9 mouse cellular contexts compared by ENCODE assay signal in genomic region chr3:95657711-95658110, GRCm38 (mm10). TPM values are rescaled to one million over a fixed set of nuclear protein-coding genes. Genes with fewer than 3 reads are reported as not detected.
A peak's percentile ranks its signal among the peaks of the same experiment; 100 is the strongest.
DNase-seq lines count a peak whose midpoint lies in the region; ATAC-seq and TF ChIP-seq lines count a peak whose summit lies in the region.
"Had no signal": no experiment of that assay in that cellular context is flagged by ENCODE, and none has a peak within 500 bp of the region (broad histone marks: within the 10 kb centered on the region; RNA-seq: fewer than 3 reads in every experiment).

No protein-coding gene starts in this region.

- TF ChIP-seq POLR2A in heart, adult 2 months (IDR thresholded peaks at IDR 0.05; ENCODE audit: insufficient read depth, low read depth, low read length), result no peak

- peak overlapping the region; percentile 81 for H3K4me3 ChIP-seq in heart, adult 2 months
- peak overlapping the region; percentile 74 to 97 for H3K4me3 ChIP-seq in ES-E14 (ENCODE audit: insufficient read depth in 1 of 2, low read depth in 1 of 2, low read length in 2 of 2, poor library complexity in 1 of 2, severe bottlenecking in 1 of 2)
- peak overlapping the region; percentile 99 for H3K4me3 ChIP-seq in hindbrain, embryonic 10.5 days
- H3K4me3 ChIP-seq in liver, postnatal 0 days (ENCODE audit: low read depth, low read length), result peak overlapping the region; percentile 99

- peaks cover 9% of the 10 kb centered on the region for H3K79me2 ChIP-seq in heart, adult 2 months (replicated peaks; ENCODE audit: control insufficient read depth, insufficient read depth, low read length)

- H3K4me1 ChIP-seq in heart, adult 2 months (ENCODE audit: control insufficient read depth, insufficient read depth, low read length), result peaks cover 22% of the 10 kb centered on the region
- H3K4me1 ChIP-seq in ES-E14 (ENCODE audit: control insufficient read depth in 2 of 2, insufficient read depth in 2 of 2, low read length in 2 of 2, poor library complexity in 1 of 2), result peaks cover 4 to 16% of the 10 kb centered on the region in 2 experiments; a peak in 3 of 4 replicates
- peaks cover 48% of the 10 kb centered on the region for H3K4me1 ChIP-seq in hindbrain, embryonic 10.5 days (replicated peaks)
- peaks cover 47% of the 10 kb centered on the region for H3K4me1 ChIP-seq in liver, postnatal 0 days (ENCODE audit: insufficient read depth)

- no peaks in the 10 kb centered on the region for H3K27me3 ChIP-seq in heart, adult 2 months (ENCODE audit: control insufficient read depth, insufficient read depth, low read length)
- H3K27me3 ChIP-seq in hindbrain, embryonic 10.5 days (ENCODE audit: insufficient read depth, poor library complexity, severe bottlenecking), result no peaks in the 10 kb centered on the region
- no peaks in the 10 kb centered on the region for H3K27me3 ChIP-seq in liver, postnatal 0 days (ENCODE audit: insufficient read depth, low read length)

- no peak for ATAC-seq in liver, postnatal 0 days
- no peak for ATAC-seq in inflammation-experienced regulatory T-cells, adult 6 months

- H3K9me3 ChIP-seq in ES-E14 (ENCODE audit: control insufficient read depth, insufficient read depth, low read depth, low read length), result no peaks in the 10 kb centered on the region
- H3K9me3 ChIP-seq in hindbrain, embryonic 10.5 days, result no peaks in the 10 kb centered on the region
- no peaks in the 10 kb centered on the region for H3K9me3 ChIP-seq in liver, postnatal 0 days (ENCODE audit: low read length)

- no peak for TF ChIP-seq EP300 in heart, adult 2 months (IDR thresholded peaks at IDR 0.05; ENCODE audit: insufficient read depth, low read depth, low read length)
- TF ChIP-seq EP300 in liver, postnatal 0 days (IDR thresholded peaks at IDR 0.05; ENCODE audit: low read depth), result no peak

- intact Hi-C loops in heart, adult 2 months (cut with DNase I), result loop anchor here (2.0 kb wide), 1 partner anchor 33 kb away; the partner anchor contains the start of gene Ensa
- intact Hi-C loops in left cerebral cortex, postnatal 36 days (cut with DNase I), result no loop called here

- peaks cover 29% of the 10 kb centered on the region for H3K36me3 ChIP-seq in heart, adult 2 months (ENCODE audit: control insufficient read depth, insufficient read depth, low read length)
- peaks cover 31% of the 10 kb centered on the region for H3K36me3 ChIP-seq in ES-E14 (ENCODE audit: control insufficient read depth, insufficient read depth, low read length, poor library complexity, severe bottlenecking)
- peaks cover 29% of the 10 kb centered on the region for H3K36me3 ChIP-seq in hindbrain, embryonic 10.5 days
- peaks cover 24% of the 10 kb centered on the region for H3K36me3 ChIP-seq in liver, postnatal 0 days (replicated peaks; ENCODE audit: insufficient read depth, low read length)

- H3K4me2 ChIP-seq in liver, postnatal 0 days (ENCODE audit: low read depth, low read length), result peak overlapping the region; percentile 78

- no peak for DNase-seq in heart, adult 2 months
- no peak for DNase-seq in heart, adult 9 months (ENCODE audit: low spot score in 2 of 2)
- no peak for DNase-seq in ES-E14 (ENCODE audit: low read depth, low spot score)
- no peak for DNase-seq in hindbrain, embryonic 10.5 days (ENCODE audit: low spot score)
- no peak for DNase-seq in liver, postnatal 0 days
- no peak for DNase-seq in left cerebral cortex, postnatal 36 days (ENCODE audit: low spot score in 2 of 2)
- no peak for DNase-seq in kidney, postnatal 36 days
- DNase-seq: retina, postnatal 1 day had no signal

- WGBS in heart, adult 2 months, result 76% methylated on average over 3 of the region's 3 CpGs
- 88% methylated on average over 3 of the region's 3 CpGs for WGBS in hindbrain, embryonic 10.5 days
- WGBS in liver, postnatal 0 days (ENCODE audit: insufficient replicate concordance), result 76% methylated on average over 3 of the region's 3 CpGs

- TF ChIP-seq CTCF in heart, adult 2 months (IDR thresholded peaks at IDR 0.05), result no peak
- TF ChIP-seq CTCF in liver, postnatal 0 days (IDR thresholded peaks at IDR 0.05; ENCODE audit: low read depth), result no peak

- in situ Hi-C loops in ES-E14 (cut with MboI; ENCODE audit: low sequenced_read_pairs in 2 of 2, unreplicated experiment in 2 of 2), result no loop called here

- peak overlapping the region; percentile 99 for H3K27ac ChIP-seq in heart, adult 2 months
- peak overlapping the region; percentile 81; the same call in 1 of the 2 replicates for H3K27ac ChIP-seq in ES-E14 (ENCODE audit: insufficient read depth, low read depth, low read length, poor library complexity, severe bottlenecking)
- peak overlapping the region; percentile 99 for H3K27ac ChIP-seq in hindbrain, embryonic 10.5 days
- peak overlapping the region; percentile 99 for H3K27ac ChIP-seq in liver, postnatal 0 days (ENCODE audit: low read depth)

- H3K9ac ChIP-seq in heart, adult 2 months (ENCODE audit: low read depth, low read length), result no peak overlapping the region
- H3K9ac ChIP-seq in ES-E14 (ENCODE audit: insufficient read depth, low read depth, low read length, poor library complexity, severe bottlenecking), result peak overlapping the region; percentile 80
- peak overlapping the region; percentile 99 for H3K9ac ChIP-seq in liver, postnatal 0 days (replicated peaks)

TF ChIP-seq in ES-E14, 5 proteins besides CTCF, POLR2A, EP300 and RAD21:
- TF ChIP-seq MAFK (IDR thresholded peaks at IDR 0.05; ENCODE audit: insufficient read depth, low read depth, low read length) (no peak), HCFC1 (IDR thresholded peaks at IDR 0.05; ENCODE audit: borderline replicate concordance, insufficient read depth, low read length) (no peak), CHD2 (IDR thresholded peaks at IDR 0.05; ENCODE audit: low read depth, low read length) (no peak), ZNF384 (IDR thresholded peaks at IDR 0.05; ENCODE audit: low read depth, low read length) (no peak), ZC3H11A (IDR thresholded peaks at IDR 0.05; ENCODE audit: borderline replicate concordance, low read depth, low read length) (no peak)

RNA-seq across cellular contexts. Expression of gene Mcl1, which starts 0.9 kb away (rescaled TPM):
- total RNA-seq in heart, adult 2 months (2021), result 100 to 1,000 TPM; 134 to 139 TPM
- 39.1 and 64.4 TPM in 2 replicates for polyA plus RNA-seq in heart, adult 2 months (2012; rRNA removed)
- total RNA-seq in ES-E14 (2012; rRNA removed), result 207 and 253 TPM in 2 replicates
- polyA plus RNA-seq in hindbrain, embryonic 10.5 days (2016; fragmentation: Nextera tagmentation; extraction: Ambion mirVana), result 47.2 and 53.4 TPM in 2 replicates
- 36.2 and 38.2 TPM in 2 replicates for polyA plus RNA-seq in liver, postnatal 0 days (2015; fragmentation: Nextera tagmentation; extraction: Ambion mirVana)
- total RNA-seq in left cerebral cortex, postnatal 36 days (2021), result 10 to 100 TPM; 49.9 to 56.5 TPM
- 10 to 100 TPM; 50.5 to 86.1 (median 61.6) TPM for polyA plus RNA-seq in inflammation-experienced regulatory T-cells, adult 6 months (2017; shearing (Covaris generic))

RNA-seq across cellular contexts. Expression of gene Adamtsl4, which starts 30.0 kb away (rescaled TPM):
- 10 to 100 TPM; 39.2 to 51.4 TPM for total RNA-seq in heart, adult 2 months (2021)
- polyA plus RNA-seq in heart, adult 2 months (2012; rRNA removed), result 36.2 and 46.2 TPM in 2 replicates
- total RNA-seq in ES-E14 (2012; rRNA removed), result 1.9 and 5.0 TPM in 2 replicates
- 0.73 and 0.86 TPM in 2 replicates for polyA plus RNA-seq in hindbrain, embryonic 10.5 days (2016; fragmentation: Nextera tagmentation; extraction: Ambion mirVana)
- 2.5 and 2.6 TPM in 2 replicates for polyA plus RNA-seq in liver, postnatal 0 days (2015; fragmentation: Nextera tagmentation; extraction: Ambion mirVana)
- total RNA-seq in left cerebral cortex, postnatal 36 days (2021), result 1 to 10 TPM; 4.2 to 4.9 TPM
- 1 to 10 TPM; 2.0 to 4.6 (median 2.2) TPM for polyA plus RNA-seq in inflammation-experienced regulatory T-cells, adult 6 months (2017; shearing (Covaris generic))

RNA-seq across cellular contexts. Expression of gene Ensa, which starts 32.9 kb away (rescaled TPM):
- total RNA-seq in heart, adult 2 months (2021), result 10 to 100 TPM; 71.5 to 77.7 TPM
- polyA plus RNA-seq in heart, adult 2 months (2012; rRNA removed), result 17.4 and 28.3 TPM in 2 replicates
- total RNA-seq in ES-E14 (2012; rRNA removed), result 54.1 and 56.8 TPM in 2 replicates
- 84.8 and 89.9 TPM in 2 replicates for polyA plus RNA-seq in hindbrain, embryonic 10.5 days (2016; fragmentation: Nextera tagmentation; extraction: Ambion mirVana)
- polyA plus RNA-seq in liver, postnatal 0 days (2015; fragmentation: Nextera tagmentation; extraction: Ambion mirVana), result 20.1 and 23.9 TPM in 2 replicates
- 100 to 1,000 TPM; 361 to 394 TPM for total RNA-seq in left cerebral cortex, postnatal 36 days (2021)
- 10 to 100 TPM; 68.7 to 89.9 (median 76.3) TPM for polyA plus RNA-seq in inflammation-experienced regulatory T-cells, adult 6 months (2017; shearing (Covaris generic))
